Mouse (Mus musculus): Measurements from ENCODE around the gene Actr1a. TPM values are rescaled to one million over a fixed set of nuclear protein-coding genes. Genes with fewer than 3 reads are reported as not detected.
A peak's percentile ranks its signal among the peaks of the same experiment; 100 is the strongest.

Actr1a gene
- total and polyA plus RNA-seq, 3 experiments: 73.3 to 90.5 (median 82.1) TPM

- peaks cover 6% of the 10 kb centered on the region for H3K79me2 ChIP-seq (replicated peaks; ENCODE audit: control insufficient read depth, insufficient read depth, low read length)
- 95% methylated on average over 7 of the region's 7 CpGs for WGBS
- intact Hi-C loops (cut with DNase I): no loop called here
Observed at GRCm38 (mm10) chr19:46420410-46420809, 24.9 kb upstream of the Actr1a start.

GRCm38 (mm10) chr19:46418051-46418450 lies 22.5 kb upstream of the Actr1a start:
- intact Hi-C loops (cut with DNase I): no loop called here

More at GRCm38 (mm10) chr19:46420410-46420809, 24.9 kb upstream of the Actr1a start:
- DNase-seq: no peak
- Histone ChIP-seq H3K4me3 (no peak overlapping the region), H3K36me3 (ENCODE audit: control insufficient read depth, insufficient read depth, low read length) (no peaks in the 10 kb centered on the region), H3K27me3 (ENCODE audit: control insufficient read depth, insufficient read depth, low read length) (no peaks in the 10 kb centered on the region), H3K27ac (no peak overlapping the region), H3K4me1 (ENCODE audit: control insufficient read depth, insufficient read depth, low read length) (peaks cover 2% of the 10 kb centered on the region; the same call in 1 of the 2 replicates), H3K9ac (ENCODE audit: low read depth, low read length) (no peak overlapping the region)
- TF ChIP-seq CTCF (IDR thresholded peaks at IDR 0.05) (no peak), POLR2A (IDR thresholded peaks at IDR 0.05; ENCODE audit: insufficient read depth, low read depth, low read length) (no peak), EP300 (IDR thresholded peaks at IDR 0.05; ENCODE audit: insufficient read depth, low read depth, low read length) (no peak)

GRCm38 (mm10) chr19:46416276-46416675 lies 20.7 kb upstream of the Actr1a start:
- intact Hi-C loops (cut with DNase I): no loop called here
- TF ChIP-seq POLR2A (IDR thresholded peaks at IDR 0.05; ENCODE audit: insufficient read depth, low read depth, low read length): no peak
- no peak for TF ChIP-seq CTCF (IDR thresholded peaks at IDR 0.05)
- no peak for TF ChIP-seq EP300 (IDR thresholded peaks at IDR 0.05; ENCODE audit: insufficient read depth, low read depth, low read length)
- Histone ChIP-seq H3K9ac (ENCODE audit: low read depth, low read length) (no peak overlapping the region), H3K4me1 (ENCODE audit: control insufficient read depth, insufficient read depth, low read length) (peaks cover 5% of the 10 kb centered on the region), H3K27me3 (ENCODE audit: control insufficient read depth, insufficient read depth, low read length) (no peaks in the 10 kb centered on the region), H3K36me3 (ENCODE audit: control insufficient read depth, insufficient read depth, low read length) (no peaks in the 10 kb centered on the region), H3K4me3 (no peak overlapping the region), H3K27ac (no peak overlapping the region), H3K79me2 (replicated peaks; ENCODE audit: control insufficient read depth, insufficient read depth, low read length) (peaks cover 7% of the 10 kb centered on the region)
- peak in 1 of 2 experiments; percentile 34 for DNase-seq
- WGBS: 69% methylated on average over 9 of the region's 9 CpGs

More at GRCm38 (mm10) chr19:46418051-46418450, 22.5 kb upstream of the Actr1a start:
- DNase-seq: no peak
- no peak overlapping the region for H3K27ac ChIP-seq
- H3K27me3 ChIP-seq (ENCODE audit: control insufficient read depth, insufficient read depth, low read length): no peaks in the 10 kb centered on the region
- H3K9ac ChIP-seq (ENCODE audit: low read depth, low read length): no peak overlapping the region
- 79% methylated on average over 4 of the region's 4 CpGs for WGBS
- H3K4me1 ChIP-seq (ENCODE audit: control insufficient read depth, insufficient read depth, low read length): peaks cover 2% of the 10 kb centered on the region; the same call in 1 of the 2 replicates
- H3K79me2 ChIP-seq (replicated peaks; ENCODE audit: control insufficient read depth, insufficient read depth, low read length): peaks cover 7% of the 10 kb centered on the region
- TF ChIP-seq EP300 (IDR thresholded peaks at IDR 0.05; ENCODE audit: insufficient read depth, low read depth, low read length) (no peak), POLR2A (IDR thresholded peaks at IDR 0.05; ENCODE audit: insufficient read depth, low read depth, low read length) (no peak), CTCF (IDR thresholded peaks at IDR 0.05) (no peak)
- H3K4me3 ChIP-seq: no peak overlapping the region
- no peaks in the 10 kb centered on the region for H3K36me3 ChIP-seq (ENCODE audit: control insufficient read depth, insufficient read depth, low read length)

- intact Hi-C loops (cut with DNase I): loop anchor here (2.0 kb wide), 1 partner anchor 28 kb away; no protein-coding TSS in a partner anchor
- Histone ChIP-seq H3K4me3 (no peak overlapping the region), H3K4me1 (ENCODE audit: control insufficient read depth, insufficient read depth, low read length) (peaks cover 5% of the 10 kb centered on the region), H3K79me2 (replicated peaks; ENCODE audit: control insufficient read depth, insufficient read depth, low read length) (peaks cover 10% of the 10 kb centered on the region), H3K9ac (ENCODE audit: low read depth, low read length) (no peak overlapping the region), H3K27me3 (ENCODE audit: control insufficient read depth, insufficient read depth, low read length) (no peaks in the 10 kb centered on the region), H3K27ac (no peak overlapping the region), H3K36me3 (ENCODE audit: control insufficient read depth, insufficient read depth, low read length) (no peaks in the 10 kb centered on the region)
- WGBS: 96% methylated on average over 8 of the region's 8 CpGs
- DNase-seq: no peak
- TF ChIP-seq CTCF (IDR thresholded peaks at IDR 0.05) (no peak), EP300 (IDR thresholded peaks at IDR 0.05; ENCODE audit: insufficient read depth, low read depth, low read length) (no peak), POLR2A (IDR thresholded peaks at IDR 0.05; ENCODE audit: insufficient read depth, low read depth, low read length) (no peak)
Observed at GRCm38 (mm10) chr19:46414486-46414885, 18.9 kb upstream of the Actr1a start.

- H3K79me2 ChIP-seq (replicated peaks; ENCODE audit: control insufficient read depth, insufficient read depth, low read length): peaks cover 10% of the 10 kb centered on the region
- no peak overlapping the region for H3K4me3 ChIP-seq
- WGBS: 89% methylated on average over 2 of the region's 2 CpGs
- DNase-seq: no peak
- no peak overlapping the region for H3K27ac ChIP-seq
- H3K4me1 ChIP-seq (ENCODE audit: control insufficient read depth, insufficient read depth, low read length): peaks cover 5% of the 10 kb centered on the region
- no peaks in the 10 kb centered on the region for H3K36me3 ChIP-seq (ENCODE audit: control insufficient read depth, insufficient read depth, low read length)
- no peak overlapping the region for H3K9ac ChIP-seq (ENCODE audit: low read depth, low read length)
- H3K27me3 ChIP-seq (ENCODE audit: control insufficient read depth, insufficient read depth, low read length): no peaks in the 10 kb centered on the region
- intact Hi-C loops (cut with DNase I): loop anchor here (2.0 kb wide), 1 partner anchor 29 kb away; no protein-coding TSS in a partner anchor
- TF ChIP-seq POLR2A (IDR thresholded peaks at IDR 0.05; ENCODE audit: insufficient read depth, low read depth, low read length) (no peak), EP300 (IDR thresholded peaks at IDR 0.05; ENCODE audit: insufficient read depth, low read depth, low read length) (no peak), CTCF (IDR thresholded peaks at IDR 0.05) (no peak)
Observed at GRCm38 (mm10) chr19:46413969-46414368, 18.4 kb upstream of the Actr1a start.

GRCm38 (mm10) chr19:46412056-46412805 lies 16.7 kb upstream of the Actr1a start:
- no peak for TF ChIP-seq CTCF (IDR thresholded peaks at IDR 0.05)
- TF ChIP-seq POLR2A (IDR thresholded peaks at IDR 0.05; ENCODE audit: insufficient read depth, low read depth, low read length): no peak
- TF ChIP-seq EP300 (IDR thresholded peaks at IDR 0.05; ENCODE audit: insufficient read depth, low read depth, low read length): no peak
- H3K4me3 ChIP-seq: no peak overlapping the region
- peaks cover 10% of the 10 kb centered on the region for H3K79me2 ChIP-seq (replicated peaks; ENCODE audit: control insufficient read depth, insufficient read depth, low read length)
- intact Hi-C loops (cut with DNase I): no loop called here
- peaks cover 5% of the 10 kb centered on the region for H3K4me1 ChIP-seq (ENCODE audit: control insufficient read depth, insufficient read depth, low read length)
- no peak for DNase-seq
- no peaks in the 10 kb centered on the region for H3K36me3 ChIP-seq (ENCODE audit: control insufficient read depth, insufficient read depth, low read length)
- no peak overlapping the region for H3K9ac ChIP-seq (ENCODE audit: low read depth, low read length)
- no peak overlapping the region for H3K27ac ChIP-seq
- H3K27me3 ChIP-seq (ENCODE audit: control insufficient read depth, insufficient read depth, low read length): no peaks in the 10 kb centered on the region
- WGBS: 34% methylated on average over 12 of the region's 12 CpGs

Measured in heart, adult 2 months (tissue).